Mouse (Mus musculus) lung, adult 18-20 months (tissue): Measurements from ENCODE around the gene Rere.

Experiments used
- DNase-seq, 2 experiments: peaks; one replicate each; pipeline ENCODE4 v3.0.0; 2022; ENCODE audit warnings: mixed read lengths in 2 of 2

Rere gene

GRCm38 (mm10) chr4:150394091-150394490, 112.6 kb downstream of the Rere start:
- no peak for DNase-seq

- DNase-seq: no peak
These were observed 114.9 kb downstream of the Rere start for GRCm38 (mm10) chr4:150396339-150396738.

- DNase-seq: peak in 1 of 2 experiments; percentile 59
These were observed 115.6 kb downstream of the Rere start for GRCm38 (mm10) chr4:150396826-150397620.

GRCm38 (mm10) chr4:150399032-150399431, 117.6 kb downstream of the Rere start:
- no peak for DNase-seq

- peak in 1 of 2 experiments; percentile 21 for DNase-seq
These were observed 120.6 kb downstream of the Rere start for GRCm38 (mm10) chr4:150401830-150402607.

GRCm38 (mm10) chr4:150402608-150402985, 121.2 kb downstream of the Rere start:
- no peak for DNase-seq

GRCm38 (mm10) chr4:150403941-150404340, 122.5 kb downstream of the Rere start:
- DNase-seq: no peak

- peak in 1 of 2 experiments; percentile 42 for DNase-seq
These were observed 123.1 kb downstream of the Rere start for GRCm38 (mm10) chr4:150404583-150404982.

GRCm38 (mm10) chr4:150405786-150406185, 124.3 kb downstream of the Rere start:
- no peak for DNase-seq

GRCm38 (mm10) chr4:150406320-150406719, 124.9 kb downstream of the Rere start:
- no peak for DNase-seq

- DNase-seq: no peak
These were observed 125.4 kb downstream of the Rere start for GRCm38 (mm10) chr4:150406821-150407220.

- DNase-seq: no peak
These were observed 132.8 kb downstream of the Rere start for GRCm38 (mm10) chr4:150414296-150414695.

GRCm38 (mm10) chr4:150414759-150415158, 133.3 kb downstream of the Rere start:
- no peak for DNase-seq

- DNase-seq: no peak
These were observed 134.0 kb downstream of the Rere start for GRCm38 (mm10) chr4:150415227-150415969.

- no peak for DNase-seq
These were observed 139.3 kb downstream of the Rere start for GRCm38 (mm10) chr4:150420576-150421263.

- DNase-seq: no peak
These were observed 144.8 kb downstream of the Rere start for GRCm38 (mm10) chr4:150426098-150426879.

GRCm38 (mm10) chr4:150426880-150427476, 145.5 kb downstream of the Rere start:
- no peak for DNase-seq

GRCm38 (mm10) chr4:150428762-150429161, 147.3 kb downstream of the Rere start:
- no peak for DNase-seq

- no peak for DNase-seq
These were observed 152.6 kb downstream of the Rere start for GRCm38 (mm10) chr4:150433827-150434574.

- DNase-seq: no peak
These were observed 154.1 kb downstream of the Rere start for GRCm38 (mm10) chr4:150435590-150435989.

- DNase-seq: no peak
These were observed 157.2 kb downstream of the Rere start for GRCm38 (mm10) chr4:150438621-150439020.
